Mouse (Mus musculus) lung, postnatal 0 days (tissue): ENCODE measurements at regions not wholly inside any gene's neighbourhood (a gene's known extent, or its start where the extent isn't known, plus 50 kb on each side); places are given as distances from the start of the nearest gene placed in this dataset.

Experiments used
- ATAC-seq: fragments of 200-750 bp; cut with Nextera tagmentation; 2 replicates; pipeline ENCODE4 v1.8.0; 2017; ENCODE audit warnings: moderate library complexity
- DNase-seq: peaks from one replicate; pipeline ENCODE4 v3.0.0-alpha.2; 2016; ENCODE audit warnings: low spot score
- H3K27ac ChIP-seq: fragments of 300-500 bp; sonication (generic); 2 replicates; pipeline ENCODE4 v1.5.1; 2014; ENCODE audit warnings: antibody characterized with exemption, mild to moderate bottlenecking, low read length, mixed read lengths
- H3K27me3 ChIP-seq: fragments of 300-500 bp; sonication (generic); replicated peaks from 2 replicates; pipeline ENCODE4 v1.6.1; 2014; ENCODE audit warnings: low read length, mixed read lengths; ENCODE audit not compliant: insufficient read depth
- H3K36me3 ChIP-seq: fragments of 300-500 bp; sonication (generic); 2 replicates; pipeline ENCODE4 v1.6.1; 2014; ENCODE audit warnings: low read length, mixed read lengths; ENCODE audit not compliant: insufficient read depth
- H3K4me1 ChIP-seq: fragments of 300-500 bp; sonication (generic); 2 replicates; pipeline ENCODE4 v1.6.1; 2014; ENCODE audit warnings: antibody characterized with exemption, low read depth, low read length, mixed read lengths; ENCODE audit not compliant: insufficient read depth
- H3K4me2 ChIP-seq: fragments of 300-500 bp; sonication (generic); replicated peaks from 2 replicates; pipeline ENCODE4 v1.6.1; 2014; ENCODE audit warnings: low read depth, mild to moderate bottlenecking, low read length, moderate library complexity, mixed read lengths
- H3K4me3 ChIP-seq: fragments of 300-500 bp; sonication (generic); 2 replicates; pipeline ENCODE4 v1.5.1; 2014; ENCODE audit warnings: low read depth, low read length
- H3K9ac ChIP-seq: fragments of 300-500 bp; sonication (generic); replicated peaks from 2 replicates; pipeline ENCODE4 v1.6.1; 2014; ENCODE audit warnings: low read depth, mild to moderate bottlenecking
- H3K9me3 ChIP-seq: fragments of 300-500 bp; sonication (generic); 2 replicates; pipeline ENCODE4 v1.6.1; 2016; ENCODE audit warnings: low read length, mixed read lengths
- CTCF ChIP-seq: IDR thresholded peaks from 2 replicates; pipeline ENCODE4 v1.5.1; 2016; ENCODE audit warnings: antibody characterized with exemption, mild to moderate bottlenecking
- EP300 ChIP-seq: IDR thresholded peaks from 2 replicates; pipeline ENCODE4 v1.6.1; 2016; ENCODE audit warnings: antibody characterized with exemption, mild to moderate bottlenecking, control low read depth
- WGBS: fragments of 180-500 bp; shearing (Covaris S2); extraction: QIAGEN DNeasy Blood & Tissue Kit; methylation state at CpG from one replicate; pipeline ENCODE4 v1.1.7; 2014; 5-methylcytosine and 5-hydroxymethylcytosine counted together

DNA sequence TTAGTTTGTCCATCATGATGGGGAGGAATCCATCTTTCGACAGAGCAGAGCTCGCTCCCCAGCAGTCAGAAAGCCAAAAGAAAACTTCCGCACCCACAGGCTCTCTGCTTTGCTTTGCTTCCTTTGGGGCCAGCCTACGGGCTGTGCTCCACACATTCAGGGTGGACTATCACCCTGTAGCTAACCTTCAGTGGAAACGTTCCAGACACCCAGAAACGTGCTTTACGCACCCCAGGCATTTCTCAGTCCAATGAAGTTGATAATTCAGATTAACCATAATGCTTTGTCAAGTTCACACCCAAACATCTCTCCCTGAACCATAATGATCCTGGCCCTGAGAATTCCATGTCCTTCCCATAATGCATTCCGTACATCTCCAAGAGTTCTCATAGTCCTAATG is 743.8 kb downstream of the 4930447A16Rik start:
- WGBS: 75% methylated on average over 8 of the region's 8 CpGs
- peak; percentile 22; the same call in 1 of the 2 replicates for ATAC-seq

More for the DNA sequence above, 743.8 kb downstream of the 4930447A16Rik start:
- DNase-seq: no peak
- H3K4me3 ChIP-seq: no peak overlapping the region
- no peaks in the 10 kb centered on the region for H3K27me3 ChIP-seq
- TF ChIP-seq CTCF: no peak
- TF ChIP-seq EP300: no peak
- H3K27ac ChIP-seq: no peak overlapping the region; the same call in 1 of the 2 replicates
- no peaks in the 10 kb centered on the region for H3K9me3 ChIP-seq
- H3K4me1 ChIP-seq: no peaks in the 10 kb centered on the region
- no peaks in the 10 kb centered on the region for H3K36me3 ChIP-seq
- H3K4me2 ChIP-seq: 0 out of 2 replicates have a peak overlapping the region, but pooled peaks have one; percentile 3
- no peak overlapping the region for H3K9ac ChIP-seq
